Mouse (Mus musculus): ENCODE data around the gene Frem1.

Frem1 gene

DNA sequence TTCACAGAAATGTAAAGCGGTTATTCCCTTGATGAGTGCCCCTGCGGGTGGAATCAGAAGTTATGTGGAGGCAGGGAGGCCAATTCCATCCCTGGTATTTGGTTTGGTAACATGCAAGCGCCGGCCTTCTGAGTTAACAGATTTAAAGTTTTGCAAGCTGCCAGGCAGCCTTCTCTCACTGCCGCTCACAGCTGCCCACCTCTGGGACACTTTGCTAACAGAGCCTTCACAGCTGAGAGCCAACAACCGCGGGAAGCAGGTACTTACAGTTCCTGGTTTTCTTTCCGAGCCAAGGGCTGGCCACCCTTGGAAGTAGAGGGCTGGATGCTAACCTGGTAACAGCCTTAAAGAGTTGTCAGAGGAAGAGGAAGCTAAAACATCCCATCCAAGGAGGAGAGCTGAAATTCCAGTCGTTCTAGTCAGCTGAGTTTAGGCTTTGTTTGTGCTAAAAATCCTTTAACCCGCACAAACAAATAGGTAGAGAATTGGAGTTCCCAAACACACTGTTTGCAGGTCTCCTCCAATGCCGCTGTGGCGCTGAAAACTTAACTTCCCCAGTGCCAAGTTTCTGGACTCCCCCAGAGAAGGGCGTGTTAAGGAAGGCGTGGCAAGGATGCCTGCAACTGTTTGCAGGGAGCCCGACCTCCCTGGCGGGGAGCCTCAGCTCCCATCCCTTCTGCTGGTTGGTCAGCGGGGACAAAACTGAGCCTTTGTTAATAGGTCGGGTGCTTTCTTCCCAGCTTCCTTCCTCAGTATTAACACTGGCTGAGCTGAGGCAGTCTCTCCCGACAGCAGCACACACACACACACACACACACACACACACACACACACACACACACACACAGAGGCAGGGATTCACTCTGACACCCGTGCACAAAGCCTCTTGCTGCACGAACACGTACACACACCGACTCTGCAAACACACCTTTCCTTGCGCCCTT lies at the start of gene Frem1:
TSS of gene Frem1 (minus strand) at position 706 of the 944 bp plus-strand sequence.
- no peak for DNase-seq (ENCODE audit: low read depth, low spot score)

- DNase-seq (ENCODE audit: low read depth, low spot score), result no peak
Observed at GRCm38 (mm10) chr4:83099025-83099424, 46.9 kb upstream of the Frem1 start.

DNA sequence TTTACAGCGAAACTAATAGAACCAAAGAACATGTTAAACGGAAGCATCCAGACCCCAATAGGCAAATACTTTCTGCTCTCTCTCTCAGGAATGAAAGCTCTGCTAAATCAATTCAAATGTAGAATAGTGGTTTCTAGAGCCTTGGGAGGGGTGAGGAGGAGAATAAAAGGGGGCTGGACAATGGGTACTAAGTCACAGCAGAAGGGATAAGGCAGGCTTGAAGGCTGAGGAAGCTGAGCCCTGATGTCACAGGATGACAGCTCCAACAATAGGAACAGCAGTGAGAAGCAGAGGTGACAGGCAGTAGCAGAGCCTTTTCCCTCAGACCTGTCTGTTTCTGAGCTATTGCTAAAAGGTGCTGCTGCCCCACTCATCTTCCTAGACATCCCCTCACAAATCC lies 41.8 kb upstream of the Frem1 start:
- no peak for DNase-seq (ENCODE audit: low read depth, low spot score)

DNA sequence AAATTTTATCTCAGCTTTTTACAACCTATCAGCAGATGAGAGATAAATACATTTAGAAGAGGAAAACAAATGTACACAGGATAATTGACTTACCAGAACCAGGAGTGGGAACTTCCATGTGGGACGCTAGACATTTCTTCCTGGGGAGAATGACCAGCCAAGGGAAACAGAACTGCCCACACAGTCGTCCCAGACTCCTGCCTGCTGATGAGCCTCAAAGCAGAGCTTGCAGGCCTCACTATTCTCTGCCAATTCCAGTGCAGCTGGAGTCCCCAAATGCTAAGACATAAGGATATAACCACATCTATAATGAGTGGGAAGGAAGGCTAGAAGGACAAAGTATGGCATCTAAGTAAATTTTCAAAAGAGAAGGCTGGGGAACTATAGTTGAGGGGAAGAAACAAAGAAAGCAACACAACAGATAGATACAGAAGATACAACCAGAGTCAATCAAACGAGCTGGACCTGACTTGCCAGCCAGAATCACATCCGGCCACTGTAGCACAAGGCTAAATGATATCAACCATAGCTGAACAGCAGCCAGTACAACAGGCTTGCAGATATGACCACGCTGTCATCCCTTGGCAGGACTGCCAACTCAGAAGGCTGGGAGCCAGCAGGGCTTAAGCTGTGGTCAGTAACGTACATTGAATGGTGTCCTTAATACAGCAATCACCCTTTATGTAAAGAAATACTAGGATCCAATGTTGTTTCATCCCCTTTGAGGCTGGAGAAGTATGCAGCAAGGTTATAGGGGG lies 38.7 kb upstream of the Frem1 start:
- peak; percentile 17 for DNase-seq (ENCODE audit: low read depth, low spot score)

GRCm38 (mm10) chr4:83080364-83081174 lies 28.4 kb upstream of the Frem1 start:
- DNase-seq (ENCODE audit: low read depth, low spot score), result no peak

GRCm38 (mm10) chr4:83064191-83064590 lies 12.1 kb upstream of the Frem1 start:
- no peak for DNase-seq (ENCODE audit: low read depth, low spot score)

- DNase-seq (ENCODE audit: low read depth, low spot score), result no peak
Observed at GRCm38 (mm10) chr4:83061564-83061963, 9.4 kb upstream of the Frem1 start.

GRCm38 (mm10) chr4:83058617-83059016 lies 6.5 kb upstream of the Frem1 start:
- no peak for DNase-seq (ENCODE audit: low read depth, low spot score)

DNA sequence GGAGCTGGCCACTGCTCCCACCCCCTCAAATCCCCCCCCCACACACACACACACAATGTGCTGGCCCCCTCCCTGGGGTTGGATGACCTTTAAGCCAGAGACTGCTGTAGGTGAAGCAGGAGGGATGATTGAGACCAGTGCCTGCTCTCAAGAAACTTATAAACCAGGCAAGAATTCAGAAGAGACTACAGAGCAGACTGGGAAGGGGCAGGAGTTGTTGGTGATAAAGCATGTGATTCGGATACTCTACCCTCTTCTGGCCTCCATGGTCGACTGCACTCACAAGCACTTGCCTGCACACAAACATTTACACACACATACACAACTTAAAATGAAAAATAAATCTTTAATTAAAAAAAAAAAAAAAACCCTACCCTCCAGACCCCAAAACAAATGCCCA lies 6.0 kb upstream of the Frem1 start:
- no peak for DNase-seq (ENCODE audit: low read depth, low spot score)

- DNase-seq (ENCODE audit: low read depth, low spot score), result no peak
Observed at GRCm38 (mm10) chr4:83056496-83056895, 4.4 kb upstream of the Frem1 start.

GRCm38 (mm10) chr4:83055444-83055843 lies 3.3 kb upstream of the Frem1 start:
- no peak for DNase-seq (ENCODE audit: low read depth, low spot score)

DNA sequence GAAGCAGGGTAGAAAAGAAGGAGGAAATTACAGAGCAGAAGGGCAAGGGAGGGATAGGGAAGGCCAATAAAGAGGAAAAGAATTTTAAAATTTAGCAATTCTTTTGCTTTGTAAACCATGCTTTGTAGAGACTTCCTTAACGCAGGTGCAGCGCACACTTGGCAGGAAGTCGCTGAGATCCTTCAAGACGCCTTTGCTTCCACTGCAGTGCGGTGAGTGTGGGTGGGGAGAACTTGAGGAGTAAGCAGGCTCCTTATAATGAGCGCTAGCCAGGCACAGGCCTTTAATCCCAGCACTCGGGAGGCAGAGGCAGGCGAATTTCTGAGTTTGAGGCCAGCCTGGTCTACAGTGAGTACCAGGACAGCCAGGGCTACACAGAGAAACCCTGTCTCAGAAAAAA lies 1.1 kb upstream of the Frem1 start:
- no peak for DNase-seq (ENCODE audit: low read depth, low spot score)

- DNase-seq (ENCODE audit: low read depth, low spot score), result no peak
Observed at GRCm38 (mm10) chr4:83051176-83051575, 963 bp downstream of the Frem1 start.

GRCm38 (mm10) chr4:83050151-83050796 lies 1.9 kb downstream of the Frem1 start:
- no peak for DNase-seq (ENCODE audit: low read depth, low spot score)

DNA sequence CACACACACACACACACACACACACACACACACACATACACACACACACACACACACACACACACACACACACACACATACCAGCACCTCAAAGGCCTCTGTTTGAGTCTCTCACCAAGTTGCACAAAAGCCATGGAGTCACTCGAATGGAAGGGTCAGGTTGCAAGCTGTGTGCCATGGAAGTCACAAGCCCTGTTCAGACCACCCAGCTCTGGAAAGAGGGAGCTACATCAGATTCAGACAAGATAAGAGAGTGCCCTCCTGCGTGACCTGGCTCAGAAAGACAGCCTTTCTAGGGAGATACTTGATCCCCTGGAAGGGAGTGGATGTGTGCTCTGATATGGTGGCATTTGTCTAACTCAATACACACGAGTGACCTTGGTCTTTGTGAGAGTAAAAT lies 2.9 kb downstream of the Frem1 start:
- DNase-seq (ENCODE audit: low read depth, low spot score), result no peak

DNA sequence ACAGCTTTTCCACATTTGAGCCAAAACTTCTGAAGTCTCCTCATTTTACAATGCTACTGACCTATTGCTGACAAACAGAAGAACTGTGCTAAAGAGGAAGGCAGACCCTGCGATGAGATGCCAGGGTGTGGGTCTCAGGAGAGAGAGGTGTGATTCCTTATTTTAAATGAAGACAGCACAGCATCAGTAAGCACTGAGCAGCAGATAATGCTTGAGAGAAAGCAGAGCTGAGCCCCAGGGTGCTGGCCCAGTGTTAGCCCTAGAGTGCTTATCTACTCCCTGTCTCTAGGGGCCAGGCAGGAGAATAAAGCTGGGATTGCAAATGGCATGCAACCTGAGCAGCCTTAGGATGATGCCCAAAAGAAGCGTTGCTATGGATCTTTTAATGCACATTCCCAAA lies 3.6 kb downstream of the Frem1 start:
- no peak for DNase-seq (ENCODE audit: low read depth, low spot score)

GRCm38 (mm10) chr4:83046806-83047205 lies 5.3 kb downstream of the Frem1 start:
- DNase-seq (ENCODE audit: low read depth, low spot score), result no peak

DNA sequence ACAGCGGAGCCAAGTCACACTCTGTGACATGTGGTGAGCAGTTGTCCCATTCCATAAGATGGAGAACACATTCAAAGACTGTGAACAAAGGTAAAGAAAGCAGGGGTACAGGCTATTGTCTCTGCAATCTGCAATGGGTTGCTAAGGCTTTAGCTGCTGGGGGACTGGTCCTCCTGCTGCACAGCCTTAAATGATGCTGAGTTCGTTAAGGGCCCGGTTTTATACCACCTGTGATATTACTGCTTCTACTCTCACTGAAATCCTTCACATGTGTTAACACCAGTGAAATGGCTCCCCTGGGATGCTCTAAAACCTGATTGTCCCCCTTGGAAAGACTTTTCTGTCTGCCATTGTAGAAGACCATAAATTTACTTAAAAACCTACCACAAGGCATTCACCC lies 6.1 kb downstream of the Frem1 start:
- DNase-seq (ENCODE audit: low read depth, low spot score), result no peak

DNA sequence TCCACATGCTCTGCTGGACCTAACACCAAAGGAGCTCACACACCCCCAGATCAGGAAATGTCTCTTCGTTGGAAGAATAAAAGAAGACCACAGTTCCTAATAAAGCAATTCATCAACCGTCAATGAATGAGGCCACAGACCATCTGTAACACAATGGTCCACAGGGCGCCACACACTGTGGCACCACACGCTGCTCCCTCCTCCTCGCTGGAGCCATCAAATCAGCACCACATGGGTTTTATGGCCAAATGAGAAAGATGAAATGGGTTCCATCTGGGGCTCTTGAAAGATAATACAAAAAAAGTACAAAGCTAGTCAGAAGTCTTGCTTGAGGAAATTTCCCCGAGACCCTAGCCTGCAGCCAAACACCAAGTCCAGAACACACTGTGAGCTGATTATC lies 6.9 kb downstream of the Frem1 start:
- no peak for DNase-seq (ENCODE audit: low read depth, low spot score)

GRCm38 (mm10) chr4:83040780-83041179 lies 11.4 kb downstream of the Frem1 start:
- no peak for DNase-seq (ENCODE audit: low read depth, low spot score)

GRCm38 (mm10) chr4:83032780-83033179 lies 19.4 kb downstream of the Frem1 start:
- no peak for DNase-seq (ENCODE audit: low read depth, low spot score)
